Mouse (Mus musculus) heart, adult 9 months (tissue): ENCODE data around the gene Slc30a4.

Experiments
- DNase-seq, 2 experiments: peaks; one replicate each; pipeline ENCODE4 v3.0.0; 2022; ENCODE audit warnings: low spot score in 2 of 2

Slc30a4 gene

DNA sequence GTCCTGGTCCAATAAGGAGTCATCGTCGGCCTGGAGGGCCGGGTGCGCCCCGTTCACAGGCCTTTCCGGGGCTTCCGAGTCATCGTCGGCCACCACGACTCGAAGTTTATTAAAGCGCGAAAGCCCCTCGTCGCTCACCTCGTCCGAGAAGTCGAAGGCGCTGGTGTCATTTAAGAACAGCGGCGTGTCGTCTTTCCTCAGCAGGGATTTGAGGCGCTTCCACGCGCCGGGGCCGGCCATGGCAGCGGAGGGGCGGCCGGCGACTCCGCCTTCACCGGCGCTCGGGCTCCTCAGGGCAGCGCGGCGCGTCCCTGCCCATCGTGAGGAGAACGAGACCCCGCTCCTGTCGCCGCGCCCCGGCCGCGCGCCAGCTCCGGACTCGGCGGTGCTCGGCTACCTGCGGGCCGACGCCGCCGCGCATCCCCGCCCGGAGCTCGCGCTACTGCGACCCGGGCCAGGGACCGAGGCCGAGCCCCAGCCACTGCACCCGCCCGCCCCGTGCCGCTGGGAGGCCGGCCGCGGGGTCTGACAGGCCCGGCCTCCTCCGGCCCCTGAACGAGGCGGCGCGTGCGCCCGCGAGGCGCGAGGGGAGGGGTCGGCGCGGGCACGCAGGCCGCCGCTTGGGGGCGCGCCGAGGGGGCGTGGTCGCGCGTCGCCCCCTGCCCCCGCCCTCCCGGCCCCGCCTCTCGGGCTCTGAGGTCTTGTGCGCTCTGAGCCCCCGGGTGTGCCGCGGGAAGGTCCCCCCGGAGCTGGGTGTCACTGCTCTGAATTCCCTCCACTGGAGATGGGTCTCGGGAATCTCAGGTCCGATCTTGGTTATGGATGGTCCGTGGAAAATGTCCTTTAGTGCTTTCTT, at the start of gene Slc30a4:
Slc30a4 (minus strand) TSS at position 483 of the 856 bp plus-strand sequence.
- DNase-seq: peak; percentile 74 to 79

DNA sequence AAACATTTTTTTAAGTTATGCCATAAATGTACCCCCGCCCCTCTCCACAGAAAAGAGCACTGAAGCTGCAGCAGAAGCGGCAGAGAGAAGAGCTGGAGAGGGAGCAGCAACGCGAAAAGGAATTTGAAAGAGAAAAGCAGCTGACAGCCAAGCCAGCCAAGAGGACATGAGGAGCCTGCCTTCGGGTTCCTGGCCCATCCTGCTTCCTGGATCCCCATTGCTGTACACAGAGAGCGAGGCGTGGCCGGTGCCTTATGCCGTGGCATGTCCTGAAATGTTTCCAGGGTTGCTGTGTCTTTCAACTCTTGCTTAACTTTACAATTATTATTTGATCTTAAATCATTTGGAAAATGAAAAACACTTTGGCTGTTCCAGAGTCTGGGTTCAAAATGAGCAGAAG, 44.0 kb upstream of the Slc30a4 start:
- DNase-seq: peak; percentile 11 to 35

DNA sequence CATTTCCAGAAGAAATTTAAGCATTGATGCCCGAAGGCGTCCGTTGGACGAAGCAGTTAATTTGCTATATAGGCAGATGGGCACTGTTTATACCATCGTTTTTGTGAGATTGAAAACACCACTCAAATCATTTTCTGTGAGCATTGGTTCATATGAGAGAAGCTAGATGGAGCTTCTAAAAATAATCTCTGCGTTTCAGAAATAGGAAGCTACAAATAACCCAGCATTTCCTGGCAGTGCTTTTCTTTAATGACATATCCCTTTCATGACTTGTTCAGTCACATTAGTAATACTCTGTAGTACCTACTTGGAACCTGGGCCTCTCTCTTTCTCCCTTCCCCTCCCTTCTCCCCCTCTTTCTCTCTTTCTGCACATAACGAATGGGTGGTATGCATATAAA, 36.6 kb upstream of the Slc30a4 start:
- DNase-seq: no peak

DNA sequence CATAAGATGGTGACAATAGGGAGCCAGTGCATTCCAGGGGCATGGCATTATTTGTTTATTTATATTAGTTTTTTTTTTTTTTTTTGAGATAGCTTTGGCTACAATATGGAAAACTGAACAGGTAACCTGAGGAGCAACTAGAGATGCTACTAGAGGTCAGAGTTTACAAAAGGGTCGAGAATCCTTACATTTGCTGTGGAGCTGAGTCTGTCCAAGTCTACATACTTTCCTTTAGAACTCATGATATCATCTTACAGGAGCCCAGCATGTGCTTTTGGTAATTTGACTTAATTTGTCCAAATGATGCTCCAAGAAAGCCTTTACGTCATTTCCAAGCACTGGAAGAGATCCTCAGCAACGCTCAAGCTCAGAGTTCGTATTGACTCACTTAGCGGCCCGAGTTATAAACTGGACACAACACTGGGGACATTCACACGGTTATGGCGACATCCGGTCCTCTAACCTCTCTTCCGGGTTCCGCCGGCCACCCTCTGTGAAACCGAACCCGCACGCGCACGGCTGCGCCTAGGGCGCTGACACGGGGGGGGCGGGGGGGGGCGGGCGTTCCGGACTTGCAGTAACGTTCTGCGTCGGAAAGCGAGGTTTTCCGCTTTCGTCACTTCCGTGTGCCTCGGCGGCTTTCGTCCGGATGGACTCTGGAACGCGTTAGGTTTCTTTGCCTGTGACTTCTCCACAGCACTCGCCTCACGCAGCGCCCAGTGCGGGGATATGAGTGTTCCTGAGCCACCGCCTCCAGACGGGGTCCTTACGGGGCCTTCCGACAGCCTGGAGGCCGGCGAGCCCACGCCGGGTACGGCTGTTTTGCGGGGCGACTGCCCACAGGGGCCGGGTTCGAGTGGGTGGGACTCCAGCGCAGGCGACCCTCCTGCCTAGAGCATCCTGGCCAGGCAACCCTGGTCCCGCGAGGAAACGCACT, 35.7 kb upstream of the Slc30a4 start, which contains the start of gene Bloc1s6:
Bloc1s6 (plus strand) TSS at position 610 of the 937 bp plus-strand sequence.
- DNase-seq: peak; percentile 77 to 90

DNA sequence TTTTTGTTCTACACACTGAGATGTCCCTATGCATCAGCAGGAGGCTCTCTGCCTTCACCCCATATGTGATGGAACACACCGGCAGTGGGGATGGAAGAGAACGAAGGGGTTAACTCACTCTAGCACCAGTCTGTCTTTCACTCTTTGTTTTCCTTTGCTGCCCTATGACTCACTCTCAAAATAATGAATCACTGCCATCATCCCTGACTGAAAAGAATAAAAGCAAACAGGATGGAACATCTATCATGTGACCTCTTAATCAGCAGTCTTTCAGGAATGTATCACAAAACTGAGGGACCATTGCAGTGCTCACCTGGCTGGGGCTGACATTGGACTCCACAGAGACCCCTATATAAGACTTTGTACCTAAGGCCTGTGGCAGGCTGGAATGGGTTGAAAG, 29.0 kb upstream of the Slc30a4 start:
- no peak for DNase-seq

DNA sequence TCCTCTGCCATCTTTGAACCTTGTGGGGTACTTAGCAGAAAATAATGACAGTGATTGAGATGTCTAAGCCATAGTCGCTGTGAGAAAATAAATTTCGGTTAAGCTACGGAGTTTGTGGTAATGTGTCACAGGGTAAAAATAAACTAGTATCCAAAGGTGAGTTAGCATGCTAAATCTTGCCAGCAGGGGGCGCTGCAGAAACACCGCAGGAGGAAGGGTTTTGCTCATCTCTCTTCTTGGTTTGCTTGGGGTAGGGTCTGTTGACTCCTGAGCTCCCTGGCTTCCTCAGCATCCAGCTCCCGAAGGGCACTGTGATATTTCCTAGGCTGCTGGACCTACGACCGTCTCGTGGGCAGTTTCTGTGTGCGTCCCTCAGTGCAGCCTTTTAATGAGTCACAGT, 23.1 kb upstream of the Slc30a4 start:
- no peak for DNase-seq

DNA sequence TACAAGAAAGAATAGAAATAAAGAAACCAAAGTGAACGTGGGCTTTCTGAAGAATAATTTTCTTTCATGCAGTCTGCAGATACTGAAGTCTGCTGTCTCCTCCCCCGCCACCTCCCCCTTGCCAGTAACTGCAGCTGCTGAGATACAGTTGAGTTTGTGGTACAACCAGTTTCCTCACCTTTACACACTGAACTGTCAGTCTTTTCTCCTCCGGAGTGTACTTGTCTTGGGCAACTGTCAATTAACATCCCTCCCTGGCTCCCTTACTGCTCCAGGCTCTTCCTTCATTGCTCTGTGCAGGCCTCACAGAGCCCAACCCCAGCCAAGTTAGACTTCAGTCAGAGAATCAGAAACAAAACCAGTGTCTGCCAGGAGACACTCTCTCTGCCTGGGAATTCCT, 18.1 kb upstream of the Slc30a4 start:
- DNase-seq: no peak

DNA sequence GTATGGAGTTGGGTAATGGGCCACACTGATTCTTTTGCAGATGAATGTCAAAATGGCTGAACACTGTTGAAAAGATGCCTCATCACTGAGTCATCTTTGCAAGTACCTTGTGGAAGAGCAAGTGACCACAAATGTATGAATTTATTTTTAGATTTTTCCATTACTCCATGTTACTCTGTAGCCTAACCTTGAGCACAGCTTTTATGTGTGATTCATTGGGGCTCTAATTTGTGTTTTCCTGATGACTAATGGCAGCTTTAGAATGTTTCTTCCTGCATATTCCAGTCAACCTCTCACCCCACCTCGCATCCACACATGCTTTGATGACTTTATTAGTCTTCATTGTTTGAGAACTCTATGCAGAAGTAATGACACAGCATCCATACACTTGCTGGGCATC, 16.8 kb upstream of the Slc30a4 start:
- no peak for DNase-seq

DNA sequence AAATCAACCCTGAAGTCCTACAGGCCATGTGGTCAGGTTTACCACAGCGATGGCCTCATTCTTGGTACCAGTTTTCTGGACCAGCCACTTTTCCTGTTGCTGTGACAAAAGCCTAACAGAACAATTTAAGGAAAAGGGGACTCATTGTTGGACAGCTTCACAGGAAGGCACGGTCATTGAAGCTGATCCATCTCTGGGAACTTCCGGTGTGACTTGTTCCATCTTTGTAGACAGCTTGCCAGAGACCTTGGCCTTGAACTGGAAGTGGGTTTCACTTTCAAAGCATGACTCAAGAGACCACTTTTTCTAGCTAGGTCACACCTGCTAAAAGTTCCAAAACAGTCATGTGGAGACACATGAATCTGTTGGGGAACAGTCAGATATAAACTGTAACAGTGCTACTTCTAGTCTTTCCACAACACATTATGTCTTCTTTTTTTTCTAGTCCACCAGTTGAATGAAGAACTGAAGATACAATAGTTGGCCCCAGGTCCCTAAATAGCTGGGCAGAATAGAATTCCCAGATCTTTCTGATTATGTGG, 13.9 kb upstream of the Slc30a4 start:
- DNase-seq: no peak

DNA sequence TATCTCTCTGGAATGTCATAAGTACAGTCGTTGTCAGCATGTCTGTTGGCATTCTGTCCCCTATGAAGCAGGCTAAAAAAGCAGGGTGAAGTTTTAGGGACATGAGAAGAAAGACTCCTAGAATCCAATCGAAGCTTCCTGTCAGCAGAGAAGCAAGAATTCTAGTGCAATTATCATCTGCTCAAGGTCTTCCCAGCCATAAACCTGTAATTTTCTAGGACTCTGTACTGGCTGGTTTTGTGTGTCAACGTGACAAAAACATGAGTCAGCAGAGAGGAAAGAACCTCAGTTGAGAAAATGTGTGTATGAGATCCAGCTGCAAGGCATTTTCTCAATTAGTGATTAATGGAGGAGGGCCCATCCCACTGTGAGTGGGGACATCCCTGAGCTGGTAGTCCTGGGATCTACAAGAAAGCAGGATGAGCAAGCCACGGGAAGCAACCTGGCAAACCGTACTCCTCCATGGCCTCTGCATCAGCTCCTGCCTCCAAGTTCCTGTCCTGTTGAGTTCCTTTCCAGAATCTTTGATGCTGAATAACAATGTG, 12.8 kb upstream of the Slc30a4 start:
- DNase-seq: no peak

DNA sequence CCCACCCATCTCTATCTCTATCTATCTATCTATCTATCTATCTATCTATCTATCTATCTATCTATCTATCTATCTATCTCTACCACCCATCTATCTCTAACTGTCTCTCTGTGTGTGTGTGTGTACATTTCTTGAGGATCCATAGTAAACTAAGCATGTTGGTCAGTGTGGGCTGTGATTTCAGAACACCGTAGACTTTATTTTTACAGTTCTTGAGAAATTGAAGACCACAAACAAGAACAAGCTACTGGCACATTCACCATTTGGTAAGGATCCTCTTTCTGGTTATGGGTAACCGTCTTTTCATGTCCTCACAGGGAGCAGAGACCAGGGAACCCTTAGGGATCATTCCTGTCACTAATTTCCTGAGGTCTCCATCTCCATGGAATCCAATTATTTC, 10.4 kb upstream of the Slc30a4 start:
- DNase-seq: no peak

DNA sequence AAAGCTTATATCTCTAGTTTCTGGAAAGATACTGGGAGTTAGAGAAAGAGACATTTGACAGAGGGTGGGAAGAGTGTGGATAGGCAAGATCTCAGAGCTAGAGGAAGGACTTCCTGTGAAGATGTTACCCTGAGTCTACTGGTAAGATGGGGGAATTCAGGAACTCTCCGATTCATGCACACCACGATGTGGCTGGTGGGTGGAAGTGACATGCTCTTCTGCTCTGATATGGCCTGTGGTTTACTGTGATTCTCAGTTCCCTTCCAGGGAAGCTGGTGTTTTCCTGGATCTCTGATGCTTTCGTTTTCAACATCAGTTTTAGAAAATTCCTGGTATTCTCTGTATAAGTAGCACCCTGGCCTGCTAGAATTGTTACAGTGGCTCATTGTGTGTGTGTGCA, 9.4 kb upstream of the Slc30a4 start:
- DNase-seq: no peak

DNA sequence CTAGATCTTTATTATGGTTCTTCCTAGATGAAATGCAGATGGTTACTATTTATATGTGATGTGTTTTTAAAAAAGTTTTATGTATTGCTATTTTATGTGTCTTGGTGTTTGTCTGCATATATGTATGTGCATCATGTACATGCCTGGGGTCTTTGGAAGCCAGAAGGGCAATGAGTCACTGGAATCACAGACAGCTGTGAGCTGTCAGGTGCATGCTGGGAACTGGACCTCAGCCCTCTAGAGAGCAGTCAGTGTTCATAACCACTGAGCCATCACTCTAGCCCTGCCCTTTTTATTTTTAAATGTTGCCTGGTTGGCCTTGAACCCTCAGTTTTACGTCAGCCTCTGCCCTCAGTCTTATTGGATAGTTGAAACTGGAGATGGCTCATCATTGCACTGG, 6.7 kb upstream of the Slc30a4 start:
- DNase-seq: no peak

DNA sequence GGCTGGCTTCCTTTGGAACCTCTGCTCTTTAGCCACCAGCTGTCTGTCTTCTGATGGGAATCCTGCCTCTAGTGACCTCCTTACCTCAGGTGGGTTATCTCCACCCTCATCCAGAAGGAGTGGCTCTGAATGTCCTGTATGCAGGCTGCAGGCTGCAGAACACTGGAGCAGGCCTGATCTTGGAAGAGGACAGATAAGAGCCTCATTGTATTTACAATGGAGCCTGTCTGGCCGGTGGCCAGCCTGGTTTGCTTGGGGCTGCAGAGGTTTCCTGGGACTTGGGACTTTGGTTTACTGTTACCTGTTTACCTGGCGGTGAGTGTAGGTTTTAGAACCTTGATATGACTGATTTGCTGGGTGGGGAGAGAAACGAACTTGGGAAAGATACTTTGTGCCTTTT, 5.6 kb upstream of the Slc30a4 start:
- DNase-seq: no peak

DNA sequence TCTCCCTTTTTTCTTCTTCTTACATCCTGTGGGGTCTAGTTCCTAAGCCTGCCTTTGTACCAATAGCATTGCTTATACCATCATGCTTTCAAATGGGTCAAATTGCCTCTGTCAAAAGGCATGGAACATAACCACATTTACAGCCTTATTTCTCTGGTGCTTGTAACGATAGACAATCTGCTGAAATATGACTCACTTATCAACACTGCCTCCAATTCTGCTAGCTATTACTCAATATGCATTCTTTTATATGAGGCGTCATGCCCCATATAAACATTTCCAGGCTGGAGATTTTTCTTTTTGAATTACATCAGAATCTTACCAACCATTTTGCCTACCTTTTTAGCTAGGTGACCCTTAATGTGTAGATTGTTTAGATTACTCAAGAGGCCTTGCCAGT, 2.1 kb upstream of the Slc30a4 start:
- no peak for DNase-seq

DNA sequence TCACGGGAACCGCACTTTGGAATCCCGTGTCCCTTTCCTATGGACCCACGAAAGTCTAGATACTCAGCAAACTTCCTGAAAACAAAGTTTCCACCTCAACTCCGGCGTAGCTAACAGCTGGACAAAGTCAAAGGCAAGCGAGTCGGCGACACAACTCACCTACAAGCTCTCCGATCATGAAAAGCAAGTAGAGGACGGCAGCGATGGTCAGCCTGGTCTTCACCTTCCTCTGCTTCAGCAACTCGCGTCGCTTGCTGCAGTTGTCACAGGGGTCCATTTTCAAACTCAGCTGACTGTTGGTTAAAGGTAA, 637 bp downstream of the Slc30a4 start:
- peak; percentile 16 to 37 for DNase-seq

DNA sequence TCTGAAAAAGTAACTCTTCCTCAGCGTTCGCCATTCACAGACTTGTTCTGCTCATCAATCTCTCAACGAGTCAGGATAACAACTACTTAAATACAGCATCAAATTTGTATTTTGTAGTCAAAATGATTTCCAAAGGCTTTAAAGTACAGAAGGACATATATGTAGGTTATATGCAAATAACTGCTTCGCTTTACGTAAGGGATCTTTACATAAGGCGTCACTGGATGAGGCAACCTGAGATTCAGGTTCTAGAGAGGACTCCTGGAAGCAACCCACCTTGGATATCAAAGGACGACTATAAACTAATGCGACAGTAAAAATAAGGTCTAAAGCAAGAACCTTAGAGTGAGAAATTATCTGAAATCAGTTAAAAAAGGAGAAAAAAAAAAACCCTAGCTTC, 1.5 kb downstream of the Slc30a4 start:
- DNase-seq: no peak

DNA sequence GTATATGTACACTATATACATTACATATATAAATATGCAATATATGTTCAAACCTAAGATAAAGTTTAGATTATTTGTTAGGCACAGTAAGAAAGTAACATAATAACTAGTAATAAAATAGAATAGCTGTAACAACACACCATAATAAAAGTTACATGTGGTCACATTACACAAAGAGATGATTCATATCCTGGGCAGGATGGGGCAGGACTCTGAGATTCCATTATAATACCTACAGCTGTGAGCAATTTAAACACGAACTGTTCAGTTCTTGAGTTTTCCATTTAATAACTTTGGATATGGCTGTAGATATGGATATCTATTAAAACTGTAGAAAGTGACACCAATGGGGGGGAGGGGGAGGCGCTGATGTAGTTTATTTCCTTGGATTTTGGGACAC, 4.9 kb downstream of the Slc30a4 start:
- DNase-seq: no peak

DNA sequence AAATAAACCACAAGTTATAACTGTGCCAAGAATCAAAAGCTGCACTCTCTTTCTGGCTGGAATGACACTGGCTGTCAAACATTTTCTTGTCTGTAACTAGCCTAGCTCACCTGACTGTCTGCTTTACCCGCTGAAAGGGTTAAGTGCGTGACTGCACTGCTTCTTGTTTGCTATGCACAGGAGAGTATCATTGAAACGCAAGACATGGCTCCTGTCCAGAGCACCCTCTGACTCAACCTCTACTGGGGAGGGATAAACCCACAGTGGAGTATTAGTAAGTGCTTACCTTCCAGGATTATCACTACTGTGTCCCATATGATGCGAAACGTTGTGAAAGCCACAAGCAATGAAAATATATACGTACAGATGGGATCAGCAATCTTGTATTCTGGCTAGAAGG, 15.8 kb downstream of the Slc30a4 start:
- no peak for DNase-seq

DNA sequence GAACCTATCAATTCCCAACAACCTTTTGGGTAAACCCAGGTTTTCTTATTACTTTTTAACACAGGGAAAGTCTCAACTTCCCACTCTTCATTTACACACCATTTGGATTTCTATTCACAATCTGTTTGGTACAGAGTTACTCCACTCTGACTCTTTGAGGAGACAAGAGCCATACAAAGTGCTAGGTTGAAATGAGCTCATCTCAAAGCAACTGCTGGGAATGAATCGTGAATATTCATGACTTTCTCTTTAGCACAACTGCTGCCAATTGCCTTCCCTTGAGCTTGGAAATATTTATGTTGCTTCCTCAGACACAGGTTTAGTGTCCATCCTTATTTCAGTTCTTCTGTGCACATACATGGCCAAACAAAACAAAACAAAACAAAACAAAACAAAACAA, 18.8 kb downstream of the Slc30a4 start:
- no peak for DNase-seq

DNA sequence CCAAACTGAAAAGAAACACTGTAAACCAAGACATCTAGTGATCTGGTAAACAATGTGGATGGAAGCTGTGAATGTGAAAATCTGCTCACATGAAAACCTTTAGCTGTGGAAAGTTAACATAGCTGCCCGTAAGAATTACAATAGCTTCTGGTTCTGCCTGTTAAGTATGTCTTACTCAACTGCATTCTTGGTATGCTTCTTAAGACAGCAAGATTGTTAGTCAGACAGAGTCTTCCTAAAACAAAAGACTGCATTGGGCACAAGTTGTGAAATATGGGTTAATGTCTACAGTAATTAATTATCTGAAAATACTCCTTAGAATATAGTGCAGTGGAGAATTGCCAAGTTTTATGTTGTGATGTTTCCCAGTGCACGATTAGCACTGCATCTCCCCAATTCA, 19.9 kb downstream of the Slc30a4 start:
- no peak for DNase-seq

DNA sequence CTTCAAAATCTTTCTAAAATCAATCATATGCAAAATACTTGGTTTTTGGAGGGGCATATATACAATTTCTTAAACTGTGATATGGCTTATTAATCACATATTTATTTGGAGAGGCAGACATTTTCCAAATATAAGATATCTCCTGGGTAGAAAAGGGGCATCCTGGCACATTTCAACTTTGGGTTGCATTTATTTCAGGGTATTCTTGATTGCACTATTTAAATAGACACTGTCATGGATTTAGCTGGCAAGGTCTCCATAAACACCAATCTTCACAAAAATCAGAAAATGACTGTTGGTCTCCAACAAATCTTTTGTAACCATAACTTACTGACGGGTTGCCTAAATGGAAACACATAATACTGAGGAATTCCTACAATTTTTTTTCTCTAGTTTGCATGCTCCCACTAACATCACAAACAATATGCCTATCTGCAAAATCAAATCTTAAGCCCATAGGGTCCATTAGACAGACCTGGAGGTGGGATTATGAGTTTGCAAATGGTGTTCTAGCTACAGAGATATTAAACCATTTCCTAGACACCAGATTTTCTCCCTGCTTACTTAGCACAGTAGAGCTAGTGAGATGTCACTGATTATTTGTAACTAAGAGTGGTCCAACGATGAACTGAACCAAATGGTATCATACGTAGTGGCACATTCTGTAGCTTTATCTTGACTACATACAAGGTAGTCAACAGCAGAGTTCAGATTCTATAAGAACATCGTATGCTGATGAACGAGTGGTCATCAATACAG, 20.9 kb downstream of the Slc30a4 start:
- no peak for DNase-seq
